Mouse (Mus musculus): Measurements from ENCODE around the gene Rhbg. TPM values are rescaled to one million over a fixed set of nuclear protein-coding genes. Genes with fewer than 3 reads are reported as not detected.

Gene Rhbg
- polyA plus RNA-seq, 1 experiment: 0.29 TPM

DNA sequence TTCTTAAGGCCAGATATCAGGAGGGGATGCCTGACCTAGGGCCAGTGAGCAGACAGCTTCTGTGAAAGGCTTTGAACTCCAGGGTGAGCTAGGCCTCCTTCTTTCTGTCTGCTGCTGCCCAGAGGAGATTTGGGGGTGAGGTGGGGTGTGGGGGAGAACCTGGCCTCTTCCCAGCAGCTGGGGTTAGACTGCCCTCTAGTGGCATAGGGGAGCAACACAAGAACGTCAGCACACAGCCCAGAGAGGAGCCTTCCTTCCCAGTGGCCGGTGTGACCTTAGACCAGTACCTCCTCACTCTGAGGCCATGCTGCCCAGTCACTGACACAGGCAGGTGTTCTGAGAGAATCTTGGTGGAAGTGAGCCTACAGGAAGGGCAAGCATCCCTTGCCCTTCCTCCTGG is 10.4 kb downstream of the Rhbg start:
- H3K27ac ChIP-seq (ENCODE audit: insufficient read depth, low read length): no peak overlapping the region
- peak in 1 of 2 experiments; percentile 53 for DNase-seq (ENCODE audit: low read depth in 1 of 2, low spot score in 2 of 2)
- H3K4me3 ChIP-seq (ENCODE audit: extremely low read depth, insufficient read depth, insufficient read length): no peak overlapping the region
- TF ChIP-seq POLR2A (IDR thresholded peaks at IDR 0.05; ENCODE audit: low read depth, low read length) (no peak), CTCF (IDR thresholded peaks at IDR 0.05; ENCODE audit: extremely low read depth, insufficient read depth, insufficient read length, insufficient replicate concordance) (peak; percentile 67; the same call in 1 of the 2 replicates)
- 0% methylated on average over 2 of the region's 2 CpGs for WGBS
- H3K27me3 ChIP-seq (ENCODE audit: control insufficient read depth, insufficient read depth, low read length): peaks cover 12% of the 10 kb centered on the region; the same call in 1 of the 2 replicates
- no peaks in the 10 kb centered on the region for H3K4me1 ChIP-seq (ENCODE audit: control insufficient read depth, insufficient read depth, insufficient read length)
- no peaks in the 10 kb centered on the region for H3K36me3 ChIP-seq (ENCODE audit: control insufficient read depth, insufficient read depth, low read length)

DNA sequence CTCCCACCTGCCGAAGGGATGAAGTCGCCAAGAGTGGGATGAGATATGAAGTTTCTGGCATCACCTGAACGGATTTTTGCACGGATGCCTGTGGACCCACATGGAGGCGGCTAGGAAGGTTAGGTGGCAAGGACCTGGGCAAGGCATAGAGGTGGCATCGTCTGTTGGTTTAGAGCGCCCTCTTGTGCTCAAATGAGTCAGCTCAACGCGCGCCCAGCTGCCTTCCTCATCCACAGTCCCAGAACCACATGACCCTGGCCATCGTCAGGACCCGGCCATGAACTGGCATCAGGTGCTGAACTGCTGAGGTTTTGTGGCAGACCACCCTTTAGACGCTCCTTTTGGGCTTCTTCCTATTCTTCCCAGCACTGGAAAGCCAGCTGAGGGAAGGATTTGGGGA is 12.0 kb downstream of the Rhbg start:
- peaks cover 12% of the 10 kb centered on the region; the same call in 1 of the 2 replicates for H3K27me3 ChIP-seq (ENCODE audit: control insufficient read depth, insufficient read depth, low read length)
- peak in 1 of 2 experiments; percentile 68 for DNase-seq (ENCODE audit: low read depth in 1 of 2, low spot score in 2 of 2)
- H3K27ac ChIP-seq (ENCODE audit: insufficient read depth, low read length): no peak overlapping the region
- TF ChIP-seq POLR2A (IDR thresholded peaks at IDR 0.05; ENCODE audit: low read depth, low read length) (no peak), CTCF (IDR thresholded peaks at IDR 0.05; ENCODE audit: extremely low read depth, insufficient read depth, insufficient read length, insufficient replicate concordance) (peak; percentile 88)
- H3K4me3 ChIP-seq (ENCODE audit: extremely low read depth, insufficient read depth, insufficient read length): no peak overlapping the region
- no peaks in the 10 kb centered on the region for H3K36me3 ChIP-seq (ENCODE audit: control insufficient read depth, insufficient read depth, low read length)
- 5% methylated on average over 13 of the region's 13 CpGs for WGBS
- no peaks in the 10 kb centered on the region for H3K4me1 ChIP-seq (ENCODE audit: control insufficient read depth, insufficient read depth, insufficient read length)

DNA sequence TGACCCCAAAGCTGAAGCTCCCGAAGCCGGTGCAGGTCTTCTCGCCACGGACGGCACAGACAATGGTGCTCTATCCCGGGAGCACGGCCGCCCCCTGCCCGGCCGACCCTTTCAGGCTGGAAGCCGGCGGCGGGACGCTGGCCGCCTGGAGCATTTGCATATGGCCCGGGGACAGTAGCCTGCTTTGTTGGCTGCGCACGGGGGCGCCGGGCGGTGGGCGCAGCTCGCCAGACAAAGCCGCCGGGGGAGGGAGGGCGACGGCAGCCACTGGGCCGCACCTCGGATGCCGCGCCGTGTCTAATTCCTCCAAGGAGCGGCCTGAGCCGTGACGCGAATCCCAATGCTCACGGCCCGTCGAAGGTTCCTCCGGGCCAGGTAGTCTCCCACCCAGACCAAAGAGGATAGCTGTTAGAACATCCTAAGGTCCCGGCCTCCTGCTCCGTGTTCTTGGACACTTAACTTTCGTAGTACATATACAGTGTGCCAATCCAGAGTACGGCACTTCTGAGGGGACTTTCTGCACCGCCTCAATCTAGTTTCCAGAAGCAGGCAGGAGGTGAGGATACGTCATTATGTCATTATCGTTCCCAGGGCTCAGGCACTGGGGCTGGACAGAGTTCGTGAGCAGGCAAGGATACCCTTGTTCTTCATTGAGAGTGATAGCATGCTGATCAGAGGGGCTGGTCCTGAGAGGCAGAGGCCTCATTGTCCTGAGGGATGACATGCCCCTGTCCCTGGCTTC is 13.3 kb downstream of the Rhbg start:
- no peak for DNase-seq (ENCODE audit: low read depth in 1 of 2, low spot score in 2 of 2)
- Histone ChIP-seq H3K27ac (ENCODE audit: insufficient read depth, low read length) (no peak overlapping the region), H3K27me3 (ENCODE audit: control insufficient read depth, insufficient read depth, low read length) (peaks cover 12% of the 10 kb centered on the region; the same call in 1 of the 2 replicates), H3K4me1 (ENCODE audit: control insufficient read depth, insufficient read depth, insufficient read length) (no peaks in the 10 kb centered on the region), H3K36me3 (ENCODE audit: control insufficient read depth, insufficient read depth, low read length) (no peaks in the 10 kb centered on the region), H3K4me3 (ENCODE audit: extremely low read depth, insufficient read depth, insufficient read length) (no peak overlapping the region)
- WGBS: 7% methylated on average over 48 of the region's 48 CpGs
- TF ChIP-seq CTCF (IDR thresholded peaks at IDR 0.05; ENCODE audit: extremely low read depth, insufficient read depth, insufficient read length, insufficient replicate concordance) (no peak), POLR2A (IDR thresholded peaks at IDR 0.05; ENCODE audit: low read depth, low read length) (no peak)

DNA sequence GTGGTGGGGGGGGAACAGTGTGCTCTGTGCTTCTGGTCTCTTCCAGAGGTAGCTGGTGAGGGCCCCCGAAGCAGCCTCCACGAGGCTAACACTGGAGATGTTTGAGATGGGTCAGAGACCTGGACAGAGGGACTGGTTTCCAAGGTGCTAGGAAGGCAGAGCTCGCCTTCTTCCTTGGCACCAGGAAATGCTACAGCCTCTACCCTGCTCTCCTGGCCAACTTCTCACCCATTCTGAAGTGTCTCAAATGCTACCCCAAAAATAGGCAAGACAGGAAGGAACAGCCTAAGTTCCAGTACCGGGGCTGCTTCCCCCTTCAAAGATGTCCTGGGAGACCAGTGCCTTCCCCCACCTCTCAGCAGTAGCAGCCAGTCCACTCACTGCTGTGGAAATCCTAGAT is 15.1 kb downstream of the Rhbg start:
- Histone ChIP-seq H3K4me1 (ENCODE audit: control insufficient read depth, insufficient read depth, insufficient read length) (no peaks in the 10 kb centered on the region), H3K27ac (ENCODE audit: insufficient read depth, low read length) (no peak overlapping the region), H3K4me3 (ENCODE audit: extremely low read depth, insufficient read depth, insufficient read length) (no peak overlapping the region), H3K36me3 (ENCODE audit: control insufficient read depth, insufficient read depth, low read length) (no peaks in the 10 kb centered on the region), H3K27me3 (ENCODE audit: control insufficient read depth, insufficient read depth, low read length) (peaks cover 12% of the 10 kb centered on the region; the same call in 1 of the 2 replicates)
- DNase-seq (ENCODE audit: low read depth in 1 of 2, low spot score in 2 of 2): no peak
- WGBS: 34% methylated on average over 4 of the region's 4 CpGs
- TF ChIP-seq CTCF (IDR thresholded peaks at IDR 0.05; ENCODE audit: extremely low read depth, insufficient read depth, insufficient read length, insufficient replicate concordance): no peak
- TF ChIP-seq POLR2A (IDR thresholded peaks at IDR 0.05; ENCODE audit: low read depth, low read length): no peak

DNA sequence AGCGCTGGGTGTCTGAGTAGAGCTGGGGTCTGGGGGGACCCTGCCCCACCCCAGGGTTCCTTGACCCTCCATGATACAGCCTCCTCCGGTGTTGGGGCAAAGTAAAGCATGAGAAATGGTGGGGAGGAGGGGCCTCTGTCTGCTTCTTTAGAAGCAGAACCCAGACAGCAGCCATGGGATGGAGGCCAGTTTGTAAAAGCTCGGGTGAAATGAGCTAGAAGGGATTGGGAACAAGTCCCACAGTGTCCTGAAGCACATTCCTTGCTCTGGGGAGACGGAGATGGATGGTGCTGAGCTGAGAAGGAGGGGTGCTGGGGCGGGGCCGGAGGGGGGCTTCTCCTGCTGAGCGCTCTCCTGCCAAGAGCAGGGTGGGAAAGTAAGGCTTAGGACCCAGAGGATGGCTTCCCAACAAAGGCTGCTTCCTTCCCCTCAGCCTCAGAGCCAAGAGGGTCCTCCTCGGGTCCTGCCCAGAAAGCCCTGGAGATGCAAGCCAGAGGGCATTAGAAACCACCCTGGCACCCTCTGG is 15.6 kb downstream of the Rhbg start:
- Histone ChIP-seq H3K4me3 (ENCODE audit: extremely low read depth, insufficient read depth, insufficient read length) (no peak overlapping the region), H3K4me1 (ENCODE audit: control insufficient read depth, insufficient read depth, insufficient read length) (no peaks in the 10 kb centered on the region), H3K27ac (ENCODE audit: insufficient read depth, low read length) (no peak overlapping the region), H3K36me3 (ENCODE audit: control insufficient read depth, insufficient read depth, low read length) (no peaks in the 10 kb centered on the region), H3K27me3 (ENCODE audit: control insufficient read depth, insufficient read depth, low read length) (peaks cover 12% of the 10 kb centered on the region; the same call in 1 of the 2 replicates)
- no peak for DNase-seq (ENCODE audit: low read depth in 1 of 2, low spot score in 2 of 2)
- no peak for TF ChIP-seq CTCF (IDR thresholded peaks at IDR 0.05; ENCODE audit: extremely low read depth, insufficient read depth, insufficient read length, insufficient replicate concordance)
- TF ChIP-seq POLR2A (IDR thresholded peaks at IDR 0.05; ENCODE audit: low read depth, low read length): no peak
- 60% methylated on average over 8 of the region's 8 CpGs for WGBS

DNA sequence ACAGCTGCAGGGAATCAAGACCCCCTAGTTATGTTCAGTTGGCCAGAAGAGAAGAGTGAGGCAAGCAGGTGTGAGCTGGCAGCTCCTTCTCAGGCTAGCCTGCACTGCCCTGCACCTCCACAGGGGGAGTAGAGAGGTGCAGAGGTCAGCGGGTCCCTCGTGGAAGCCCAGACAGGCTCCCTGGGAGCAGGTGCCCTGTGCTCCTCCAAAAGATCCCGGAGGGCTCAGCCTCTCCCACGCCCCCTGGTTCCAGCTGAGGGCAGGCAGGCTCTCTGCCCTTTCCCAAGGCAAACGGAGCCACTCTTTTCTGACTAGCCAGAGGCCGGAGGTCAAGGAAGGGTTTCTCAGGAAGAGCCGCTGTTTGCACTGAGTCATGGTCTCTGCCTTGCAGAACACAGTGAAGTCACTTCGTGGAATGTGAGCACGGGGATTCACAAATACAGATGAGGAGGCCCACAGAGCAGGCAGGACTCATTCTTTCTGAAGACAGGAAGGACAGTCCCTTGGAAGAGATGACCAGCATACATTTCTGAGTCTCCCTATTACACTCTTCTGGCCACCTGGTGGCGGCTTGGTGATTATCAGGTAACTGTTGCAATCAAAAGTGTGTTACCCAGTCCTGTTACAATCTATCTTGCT is 16.8 kb downstream of the Rhbg start:
- no peak overlapping the region for H3K4me3 ChIP-seq (ENCODE audit: extremely low read depth, insufficient read depth, insufficient read length)
- TF ChIP-seq CTCF (IDR thresholded peaks at IDR 0.05; ENCODE audit: extremely low read depth, insufficient read depth, insufficient read length, insufficient replicate concordance) (peak; percentile 34; the same call in 1 of the 2 replicates), POLR2A (IDR thresholded peaks at IDR 0.05; ENCODE audit: low read depth, low read length) (no peak)
- WGBS: 9% methylated on average over 10 of the region's 10 CpGs
- no peak overlapping the region for H3K27ac ChIP-seq (ENCODE audit: insufficient read depth, low read length)
- H3K36me3 ChIP-seq (ENCODE audit: control insufficient read depth, insufficient read depth, low read length): no peaks in the 10 kb centered on the region
- DNase-seq (ENCODE audit: low read depth in 1 of 2, low spot score in 2 of 2): peak in 1 of 2 experiments; percentile 51
- H3K4me1 ChIP-seq (ENCODE audit: control insufficient read depth, insufficient read depth, insufficient read length): no peaks in the 10 kb centered on the region
- peaks cover 13% of the 10 kb centered on the region; the same call in 1 of the 2 replicates for H3K27me3 ChIP-seq (ENCODE audit: control insufficient read depth, insufficient read depth, low read length)

Measured in spleen, adult 2 months (tissue).